Mouse (Mus musculus): Measurements from ENCODE around the gene Sspn. TPM values are rescaled to one million over a fixed set of nuclear protein-coding genes. Genes with fewer than 3 reads are reported as not detected.
A peak's percentile ranks its signal among the peaks of the same experiment; 100 is the strongest.

The Sspn gene
- polyA plus RNA-seq, 1 experiment from 2014 or later: 15.9 TPM

DNA sequence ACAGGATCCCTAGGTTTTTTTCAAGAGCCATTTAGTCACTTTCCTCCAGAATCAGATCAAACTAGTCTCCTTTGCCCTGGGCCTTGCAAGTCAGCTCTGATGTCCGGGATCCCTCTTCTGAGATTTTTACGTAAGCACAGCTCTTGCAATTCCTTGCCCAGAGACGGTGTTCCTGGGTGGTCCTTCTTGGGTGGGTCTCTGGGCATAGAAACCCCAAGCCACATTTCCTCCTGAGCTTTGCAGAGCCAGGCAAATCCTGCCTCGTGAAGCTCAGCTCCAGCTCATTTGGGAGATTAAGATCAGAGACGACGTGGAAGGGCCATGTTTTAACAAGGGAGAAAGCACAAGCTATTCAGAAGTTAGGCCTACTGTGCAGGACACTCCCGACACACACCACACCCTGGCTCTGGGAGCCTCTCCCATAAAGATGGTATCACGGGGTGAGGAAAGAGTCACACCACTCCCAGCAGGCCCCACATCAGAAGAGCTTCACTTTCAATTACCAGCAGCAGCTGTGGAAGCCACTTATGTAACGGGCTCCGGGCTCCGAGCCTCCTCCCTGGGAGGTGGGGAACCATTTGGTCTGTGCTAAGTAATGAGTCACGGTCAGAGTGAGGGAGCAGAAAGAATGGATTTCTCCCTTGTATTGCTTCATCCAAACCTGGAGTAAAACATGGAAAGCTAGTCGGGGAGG is 67.0 kb downstream of the Sspn start:
- ATAC-seq: peak; percentile 89
- peak; percentile 86 for DNase-seq (ENCODE audit: low read depth, low spot score)
- POLR2A ChIA-PET: interaction anchor here (1.9 kb wide), 1 partner anchor 9 kb away, joined by 5 read pairs; no protein-coding TSS in a partner anchor
- H3K27me3 ChIP-seq: no peaks in the 10 kb centered on the region
- in situ Hi-C loops (cut with MboI; ENCODE audit: low pct_unique_long_range_greater_than_20kb): no loop called here
- no peak for TF ChIP-seq CTCF (IDR thresholded peaks at IDR 0.05)
- CTCF ChIA-PET: interaction anchor here (1.0 to 3.7 kb wide), 4 partner anchors 8 to 87 kb away, joined by 3 to 13 read pairs (median 4); no protein-coding TSS in a partner anchor

DNA sequence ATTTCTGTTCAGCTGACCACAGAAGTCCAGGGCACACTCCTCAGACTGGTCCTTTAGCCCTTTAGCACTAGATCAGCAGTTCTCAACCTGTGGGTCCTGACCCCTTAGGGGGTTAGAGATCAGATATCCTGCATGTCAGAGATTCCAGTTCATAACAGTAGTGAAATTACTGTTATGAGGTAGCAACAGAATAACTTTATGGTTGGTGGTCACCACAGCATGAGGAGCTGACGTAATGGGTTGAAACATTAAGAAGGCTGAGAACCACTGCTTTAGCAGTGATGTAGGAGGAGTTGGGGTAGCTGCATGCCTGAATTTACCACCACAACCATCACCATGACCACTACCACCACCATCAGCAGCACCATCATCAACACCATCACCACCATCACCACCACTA is 69.3 kb downstream of the Sspn start:
- ChIA-PET POLR2A (interaction anchor here (1.1 kb wide), 1 partner anchor 136 kb away, joined by 3 read pairs; no protein-coding TSS in a partner anchor), CTCF (interaction anchor here (1.3 to 3.7 kb wide), 3 partner anchors 11 to 141 kb away, joined by 3 to 13 read pairs (median 5); no protein-coding TSS in a partner anchor)
- ATAC-seq: no peak
- no peak for TF ChIP-seq CTCF (IDR thresholded peaks at IDR 0.05)
- no peak for DNase-seq (ENCODE audit: low read depth, low spot score)
- in situ Hi-C loops (cut with MboI; ENCODE audit: low pct_unique_long_range_greater_than_20kb): no loop called here
- no peaks in the 10 kb centered on the region for H3K27me3 ChIP-seq

DNA sequence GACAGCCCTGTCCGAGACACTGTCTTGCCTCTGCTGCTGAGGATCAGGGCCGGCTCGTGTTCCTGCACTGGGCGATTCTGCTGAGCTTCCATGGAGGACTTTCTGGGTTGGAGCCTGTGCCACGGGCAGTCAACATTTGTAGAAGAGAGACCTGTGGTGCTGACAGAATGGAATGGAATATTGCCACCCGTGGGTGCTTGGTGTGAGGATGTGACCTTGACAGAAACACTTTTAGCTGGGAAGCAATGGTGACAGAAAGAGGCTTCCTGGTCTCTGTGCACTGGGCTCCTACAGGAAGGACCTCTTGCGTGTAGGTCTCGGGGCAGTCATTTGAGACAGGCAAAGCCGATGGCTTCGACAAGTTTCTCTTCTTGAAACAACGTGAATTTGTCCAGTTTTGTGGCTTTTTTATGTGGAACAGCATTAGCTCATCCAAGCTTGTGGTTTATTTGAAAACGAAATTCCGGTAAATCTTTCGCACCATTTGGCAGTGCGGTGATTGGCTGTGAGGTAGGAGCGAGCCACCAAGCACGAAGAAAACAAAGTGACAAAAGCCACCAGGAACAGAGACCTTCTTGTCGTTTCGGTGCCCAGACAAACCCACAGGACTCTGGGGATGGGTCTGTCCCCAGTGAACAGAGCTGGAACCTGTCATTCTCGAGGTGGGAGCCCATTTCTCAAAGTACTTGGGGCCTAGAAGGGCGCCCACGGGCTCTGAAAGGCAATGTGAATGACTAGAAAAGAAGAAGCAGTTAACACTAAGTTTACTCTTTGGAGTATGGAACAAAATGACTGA is 70.2 kb downstream of the Sspn start:
- ATAC-seq (no peak), DNase-seq (ENCODE audit: low read depth, low spot score) (no peak)
- in situ Hi-C loops (cut with MboI; ENCODE audit: low pct_unique_long_range_greater_than_20kb): no loop called here
- POLR2A ChIA-PET: no interaction called here
- CTCF ChIA-PET: interaction anchor here (1.5 kb wide), 1 partner anchor 141 kb away, joined by 5 read pairs; no protein-coding TSS in a partner anchor
- TF ChIP-seq CTCF (IDR thresholded peaks at IDR 0.05): no peak
- H3K27me3 ChIP-seq: no peaks in the 10 kb centered on the region

DNA sequence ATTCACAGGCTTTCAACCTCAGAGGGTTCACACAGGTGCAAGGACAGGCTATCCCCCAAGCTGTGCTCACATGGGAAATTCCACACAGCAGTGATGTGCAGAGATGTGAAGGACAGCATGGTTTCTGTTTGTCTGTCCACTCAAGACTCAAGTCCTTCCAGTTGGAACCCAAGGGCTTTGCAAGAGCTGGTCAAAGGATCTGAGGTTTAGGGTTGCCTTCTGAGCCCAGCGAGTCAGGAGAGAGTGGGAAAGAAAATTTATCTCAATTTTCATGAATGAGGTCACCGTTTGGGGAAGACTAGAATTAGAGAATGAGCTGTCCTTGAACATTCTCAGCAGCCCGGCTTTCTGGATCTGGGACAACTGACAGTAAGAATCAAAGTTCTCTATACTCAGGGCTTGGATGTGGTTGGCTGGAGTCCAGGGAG is 72.7 kb downstream of the Sspn start:
- CTCF ChIA-PET: interaction anchor here (1.2 kb wide), 1 partner anchor 15 kb away, joined by 4 read pairs; no protein-coding TSS in a partner anchor
- ATAC-seq (peak; percentile 9), DNase-seq (ENCODE audit: low read depth, low spot score) (no peak)

DNA sequence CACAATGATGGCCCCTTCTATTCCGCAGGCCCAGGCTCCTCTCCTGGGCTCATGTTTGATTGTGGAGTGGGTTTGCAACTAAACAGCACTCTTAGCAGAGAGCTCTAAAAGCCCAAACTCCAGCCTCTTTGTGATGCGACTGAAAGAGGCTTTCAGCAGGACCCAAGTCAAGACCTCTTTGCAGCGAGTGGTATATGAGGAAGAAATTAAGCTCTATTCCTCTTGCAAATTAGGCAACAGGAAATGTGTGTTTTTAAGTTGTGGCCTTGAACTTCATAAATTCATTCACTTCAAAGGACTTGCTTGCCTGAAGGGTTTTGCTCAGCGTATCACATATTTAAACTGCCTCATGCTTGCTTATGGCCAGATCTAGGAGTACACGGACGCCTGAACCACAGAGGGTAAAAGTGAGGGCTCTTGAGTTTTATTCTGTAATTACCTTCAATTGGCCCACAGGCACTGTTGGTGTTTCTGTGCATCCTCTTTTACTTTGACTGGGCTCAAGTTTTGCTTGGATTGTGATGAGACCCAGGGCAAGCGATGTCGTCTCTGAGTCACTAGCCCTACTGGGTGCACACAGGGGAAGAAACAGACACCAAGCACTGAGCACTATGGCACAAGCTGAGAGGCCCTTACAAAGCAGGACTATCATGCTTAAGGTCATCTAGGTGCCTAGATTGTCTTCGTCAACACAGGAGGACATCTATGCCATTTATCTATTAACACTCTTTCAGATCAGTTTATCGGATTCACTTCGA is 73.9 kb downstream of the Sspn start:
- H3K27me3 ChIP-seq: no peaks in the 10 kb centered on the region
- CTCF ChIA-PET: interaction anchor here (1.2 kb wide), 2 partner anchors 16 to 89 kb away, joined by 4 read pairs; no protein-coding TSS in a partner anchor
- POLR2A ChIA-PET: interaction anchor here (1.2 kb wide), 1 partner anchor 17 kb away, joined by 4 read pairs; no protein-coding TSS in a partner anchor
- TF ChIP-seq CTCF (IDR thresholded peaks at IDR 0.05): no peak
- in situ Hi-C loops (cut with MboI; ENCODE audit: low pct_unique_long_range_greater_than_20kb): no loop called here
- ATAC-seq (no peak), DNase-seq (ENCODE audit: low read depth, low spot score) (no peak)

More for the DNA sequence above, 72.7 kb downstream of the Sspn start:
- in situ Hi-C loops (cut with MboI; ENCODE audit: low pct_unique_long_range_greater_than_20kb): no loop called here
- no peak for TF ChIP-seq CTCF (IDR thresholded peaks at IDR 0.05)
- no peaks in the 10 kb centered on the region for H3K27me3 ChIP-seq
- POLR2A ChIA-PET: interaction anchor here (0.7 to 1.2 kb wide), 2 partner anchors 16 to 141 kb away, joined by 3 to 4 read pairs; no protein-coding TSS in a partner anchor

DNA sequence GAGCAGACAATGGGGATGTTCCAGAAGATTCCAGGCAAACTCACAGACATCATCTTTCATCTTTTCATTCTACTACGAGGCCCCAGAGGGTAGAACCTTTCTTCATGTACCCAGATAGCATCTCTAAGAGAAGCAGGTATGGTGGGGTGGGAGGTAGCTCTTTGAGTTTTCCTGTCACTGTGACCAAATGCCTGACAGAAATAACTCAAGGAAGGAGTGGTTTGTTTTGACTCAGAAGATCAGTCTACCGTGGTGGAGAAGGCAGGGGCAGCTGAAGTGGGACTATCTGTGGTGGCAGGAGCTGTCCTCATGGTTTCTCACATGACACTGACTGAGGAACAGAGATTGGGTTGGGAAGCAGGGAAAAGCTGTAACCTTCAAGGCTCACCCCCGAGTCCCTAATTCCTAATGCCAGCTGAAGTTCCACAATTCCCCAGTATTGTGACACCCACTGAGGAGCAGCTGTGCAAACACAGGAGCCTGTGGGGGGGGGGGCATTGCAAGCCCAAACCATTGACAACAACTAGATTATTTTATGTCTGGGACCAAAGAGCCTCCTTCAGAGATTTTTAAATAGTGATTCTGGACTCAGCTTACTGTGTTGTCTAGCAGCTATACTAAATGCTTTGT is 74.6 kb downstream of the Sspn start:
- in situ Hi-C loops (cut with MboI; ENCODE audit: low pct_unique_long_range_greater_than_20kb): no loop called here
- no peaks in the 10 kb centered on the region for H3K27me3 ChIP-seq
- ChIA-PET CTCF (interaction anchor here (1.2 kb wide), 2 partner anchors 18 to 88 kb away, joined by 4 read pairs; no protein-coding TSS in a partner anchor), POLR2A (interaction anchor here (0.6 kb wide), 1 partner anchor 29 kb away, joined by 4 read pairs; no protein-coding TSS in a partner anchor)
- TF ChIP-seq CTCF (IDR thresholded peaks at IDR 0.05): no peak
- DNase-seq (ENCODE audit: low read depth, low spot score) (no peak), ATAC-seq (no peak)

DNA sequence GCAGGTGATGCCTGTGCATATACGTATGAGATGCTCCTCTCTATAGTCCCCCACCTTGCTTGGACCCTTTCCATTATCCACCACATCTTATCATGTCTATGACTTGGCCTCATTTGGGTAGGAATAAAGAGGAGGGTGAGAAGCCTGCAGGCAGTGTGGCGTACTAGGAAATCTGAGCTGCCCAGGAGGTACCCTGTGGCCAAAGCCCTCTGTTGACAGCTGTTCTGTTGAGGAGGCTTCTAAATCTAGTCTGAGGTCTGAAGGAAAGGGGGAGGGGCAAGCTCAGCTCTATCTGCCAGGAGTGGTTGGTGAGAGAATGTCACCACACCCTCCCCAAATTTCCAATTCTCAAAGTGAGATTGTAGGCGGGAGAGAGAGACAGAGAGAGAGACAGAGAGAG is 75.3 kb downstream of the Sspn start:
- TF ChIP-seq CTCF (IDR thresholded peaks at IDR 0.05): no peak
- no peak for DNase-seq (ENCODE audit: low read depth, low spot score)
- in situ Hi-C loops (cut with MboI; ENCODE audit: low pct_unique_long_range_greater_than_20kb): no loop called here
- no peaks in the 10 kb centered on the region for H3K27me3 ChIP-seq
- ChIA-PET POLR2A (interaction anchor here (0.6 kb wide), 1 partner anchor 30 kb away, joined by 4 read pairs; no protein-coding TSS in a partner anchor), CTCF (interaction anchor here (0.9 to 1.2 kb wide), 3 partner anchors 8 to 87 kb away, joined by 4 read pairs; no protein-coding TSS in a partner anchor)
- no peak for ATAC-seq

DNA sequence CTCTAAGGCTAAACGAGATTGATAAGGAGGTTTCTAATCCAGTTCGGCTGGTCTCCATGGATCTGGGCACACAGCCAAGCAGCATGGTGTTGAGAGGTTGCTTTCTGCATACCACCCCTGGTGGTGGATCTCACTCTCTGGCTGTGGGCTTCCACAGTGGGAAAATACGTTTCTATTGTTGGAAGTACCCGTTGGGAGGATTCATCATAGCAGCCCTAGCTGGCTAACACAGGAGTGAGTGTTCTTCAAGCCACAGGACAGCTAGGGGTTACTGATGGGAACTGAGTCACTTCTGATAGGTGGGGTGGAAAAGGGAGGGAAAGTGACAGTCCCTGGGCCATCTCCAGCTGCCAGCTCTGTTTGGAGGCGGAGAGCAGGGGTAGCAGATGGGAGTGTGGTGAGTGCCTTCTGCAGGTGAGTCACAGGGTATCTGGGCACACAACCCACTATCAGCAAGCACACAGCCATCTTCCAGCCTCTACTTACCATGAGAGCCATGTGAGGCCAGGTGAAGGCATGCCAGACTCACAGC is 77.1 kb downstream of the Sspn start:
- in situ Hi-C loops (cut with MboI; ENCODE audit: low pct_unique_long_range_greater_than_20kb): no loop called here
- no peak for TF ChIP-seq CTCF (IDR thresholded peaks at IDR 0.05)
- no peak for ATAC-seq
- DNase-seq (ENCODE audit: low read depth, low spot score): no peak
- POLR2A ChIA-PET: no interaction called here
- H3K27me3 ChIP-seq: no peaks in the 10 kb centered on the region
- CTCF ChIA-PET: interaction anchor here (1.1 to 1.8 kb wide), 2 partner anchors 70 to 72 kb away, joined by 3 to 5 read pairs; no protein-coding TSS in a partner anchor

All from Patski (cell line).